15 mouse cellular contexts compared by ENCODE assay signal in genomic region chr9:119334834-119335233, GRCm38 (mm10). TPM values are rescaled to one million over a fixed set of nuclear protein-coding genes. Genes with fewer than 3 reads are reported as not detected.
A peak's percentile ranks its signal among the peaks of the same experiment; 100 is the strongest.
DNase-seq lines count a peak whose midpoint lies in the region; ATAC-seq and TF ChIP-seq lines count a peak whose summit lies in the region.
"Had no signal": no experiment of that assay in that cellular context is flagged by ENCODE, and none has a peak within 500 bp of the region (broad histone marks: within the 10 kb centered on the region; RNA-seq: fewer than 3 reads in every experiment).

No protein-coding gene starts in this region.

- H3K4me2 ChIP-seq in kidney, embryonic 14.5 days (replicated peaks; ENCODE audit: low read depth, low read length) = no peak overlapping the region
- H3K4me2 ChIP-seq in lung, postnatal 0 days (replicated peaks; ENCODE audit: low read depth, low read length) = no peak overlapping the region
- H3K4me2 ChIP-seq in intestine, embryonic 15.5 days (replicated peaks) = no peak overlapping the region
- H3K4me2 ChIP-seq: hindbrain, embryonic 14.5 days had no signal

- no peaks in the 10 kb centered on the region for H3K36me3 ChIP-seq in kidney, adult 2 months (ENCODE audit: control insufficient read depth, insufficient read depth, low read length)
- no peaks in the 10 kb centered on the region; the same call in 1 of the 2 replicates for H3K36me3 ChIP-seq in kidney, embryonic 14.5 days (ENCODE audit: control insufficient read depth, insufficient read depth, low read length)
- H3K36me3 ChIP-seq in lung, postnatal 0 days (ENCODE audit: insufficient read depth, low read length) = 0 out of 2 replicates have a peak, but pooled peaks cover 7% of the 10 kb centered on the region
- H3K36me3 ChIP-seq in intestine, embryonic 15.5 days = peaks cover 7% of the 10 kb centered on the region

- no peak for DNase-seq in kidney, adult 2 months
- no peak for DNase-seq in lung, postnatal 0 days (ENCODE audit: low spot score)
- DNase-seq in lung, postnatal 25 days (ENCODE audit: low spot score) = no peak
- DNase-seq in right cerebral cortex, postnatal 36 days (ENCODE audit: low spot score in 2 of 2) = peak; percentile 24 to 36
- no peak for DNase-seq in kidney, postnatal 25 days
- DNase-seq: adrenal gland, adult 8-10 months; midbrain, embryonic 14.5 days had no signal

- TF ChIP-seq EP300 in lung, postnatal 0 days (IDR thresholded peaks at IDR 0.05) = no peak

- TF ChIP-seq POLR2A in kidney, adult 2 months (IDR thresholded peaks at IDR 0.05; ENCODE audit: low read depth, low read length) = no peak

- TF ChIP-seq CTCF in kidney, adult 2 months (conservative IDR thresholded peaks at IDR 0.05; ENCODE audit: insufficient read depth, insufficient read length, low read depth, low read length) = no peak
- TF ChIP-seq CTCF in lung, postnatal 0 days (IDR thresholded peaks at IDR 0.05) = no peak

- ATAC-seq in kidney, embryonic 14.5 days (ENCODE audit: low FRiP score, low TSS enrichment) = no peak
- ATAC-seq in lung, postnatal 0 days = no peak
- no peak for ATAC-seq in intestine, embryonic 15.5 days
- no peak for ATAC-seq in erythroid progenitor cell, adult 5-6 weeks (replicated peaks; ENCODE audit: low FRiP score, poor library complexity, severe bottlenecking)
- ATAC-seq: Patski had no signal

- H3K27ac ChIP-seq in kidney, adult 2 months (ENCODE audit: insufficient read depth, low read depth, low read length) = peak overlapping the region; percentile 64; the same call in 1 of the 2 replicates
- H3K27ac ChIP-seq in kidney, embryonic 14.5 days (ENCODE audit: low read depth, low read length) = no peak overlapping the region
- 0 out of 2 replicates have a peak overlapping the region, but pooled peaks have one; percentile 35 for H3K27ac ChIP-seq in lung, postnatal 0 days (ENCODE audit: low read length)
- H3K27ac ChIP-seq in intestine, embryonic 15.5 days = peak overlapping the region; percentile 51; the same call in 1 of the 2 replicates
- H3K27ac ChIP-seq: hindbrain, embryonic 14.5 days had no signal

- no peak overlapping the region for H3K9ac ChIP-seq in kidney, embryonic 14.5 days (ENCODE audit: low read depth, low read length)
- no peak overlapping the region for H3K9ac ChIP-seq in lung, postnatal 0 days (replicated peaks; ENCODE audit: low read depth)
- H3K9ac ChIP-seq in intestine, embryonic 15.5 days = no peak overlapping the region
- H3K9ac ChIP-seq: hindbrain, embryonic 14.5 days had no signal

- H3K27me3 ChIP-seq in kidney, adult 2 months (replicated peaks; ENCODE audit: control insufficient read depth, insufficient read depth, low read length) = no peaks in the 10 kb centered on the region
- H3K27me3 ChIP-seq in kidney, embryonic 14.5 days (ENCODE audit: control insufficient read depth, insufficient read depth, low read length) = no peaks in the 10 kb centered on the region
- H3K27me3 ChIP-seq in lung, postnatal 0 days (replicated peaks; ENCODE audit: insufficient read depth, low read length) = no peaks in the 10 kb centered on the region
- no peaks in the 10 kb centered on the region for H3K27me3 ChIP-seq in intestine, embryonic 15.5 days (replicated peaks)
- H3K27me3 ChIP-seq: Patski had no signal

- H3K9me3 ChIP-seq in kidney, embryonic 14.5 days (ENCODE audit: control insufficient read depth, low read length) = no peaks in the 10 kb centered on the region
- no peaks in the 10 kb centered on the region for H3K9me3 ChIP-seq in lung, postnatal 0 days (ENCODE audit: low read length)
- H3K9me3 ChIP-seq in intestine, embryonic 15.5 days = no peaks in the 10 kb centered on the region

- peaks cover 7% of the 10 kb centered on the region for H3K4me1 ChIP-seq in kidney, adult 2 months (ENCODE audit: control insufficient read depth, insufficient read depth, low read length)
- H3K4me1 ChIP-seq in kidney, embryonic 14.5 days (ENCODE audit: control insufficient read depth, insufficient read depth, low read length) = peaks cover 4% of the 10 kb centered on the region; the same call in 1 of the 2 replicates
- H3K4me1 ChIP-seq in lung, postnatal 0 days (ENCODE audit: insufficient read depth, low read depth, low read length) = peaks cover 3% of the 10 kb centered on the region
- peaks cover 14% of the 10 kb centered on the region for H3K4me1 ChIP-seq in intestine, embryonic 15.5 days (replicated peaks)

- WGBS in kidney, adult 2 months = 82% methylated on average over 2 of the region's 2 CpGs
- 88% methylated on average over 2 of the region's 2 CpGs for WGBS in kidney, embryonic 14.5 days
- 82% methylated on average over 2 of the region's 2 CpGs for WGBS in lung, postnatal 0 days
- 89% methylated on average over 2 of the region's 2 CpGs for WGBS in intestine, embryonic 15.5 days

- no peak overlapping the region for H3K4me3 ChIP-seq in kidney, adult 2 months (ENCODE audit: insufficient read depth, low read depth, low read length)
- H3K4me3 ChIP-seq in kidney, embryonic 14.5 days (ENCODE audit: low read length) = no peak overlapping the region
- no peak overlapping the region for H3K4me3 ChIP-seq in lung, postnatal 0 days (ENCODE audit: low read depth, low read length)
- H3K4me3 ChIP-seq in intestine, embryonic 15.5 days (replicated peaks) = no peak overlapping the region
- H3K4me3 ChIP-seq: erythroblast, embryonic 14.5 days had no signal

RNA-seq across cellular contexts. Expression of gene Acaa1a, which starts 4.6 kb away (rescaled TPM):
- polyA plus RNA-seq in kidney, adult 2 months (2012; rRNA removed) = 229 and 272 TPM in 2 replicates
- 74.5 and 87.7 TPM in 2 replicates for polyA plus RNA-seq in kidney, embryonic 14.5 days (2014; fragmentation: Nextera tagmentation; extraction: Ambion mirVana)
- polyA plus RNA-seq in lung, postnatal 0 days (2015; fragmentation: Nextera tagmentation; extraction: Ambion mirVana) = 114 and 128 TPM in 2 replicates
- polyA plus RNA-seq in intestine, embryonic 15.5 days (2015; fragmentation: Nextera tagmentation; extraction: Ambion mirVana) = 95.2 and 108 TPM in 2 replicates
- 5.9 and 10.8 TPM in 2 replicates for total RNA-seq in erythroid progenitor cell, adult 5-6 weeks (2015; ENCODE audit: low replicate concordance)
- total RNA-seq in erythroid progenitor cell, adult 5-6 weeks (2017; ENCODE audit: low replicate concordance) = 5.2 and 5.4 TPM in 2 replicates

RNA-seq across cellular contexts. Expression of gene Myd88, which starts 6.4 kb away (rescaled TPM):
- polyA plus RNA-seq in kidney, adult 2 months (2012; rRNA removed) = 16.4 and 17.4 TPM in 2 replicates
- 17.5 and 21.3 TPM in 2 replicates for polyA plus RNA-seq in kidney, embryonic 14.5 days (2014; fragmentation: Nextera tagmentation; extraction: Ambion mirVana)
- 50.3 and 61.3 TPM in 2 replicates for polyA plus RNA-seq in lung, postnatal 0 days (2015; fragmentation: Nextera tagmentation; extraction: Ambion mirVana)
- polyA plus RNA-seq in intestine, embryonic 15.5 days (2015; fragmentation: Nextera tagmentation; extraction: Ambion mirVana) = 29.8 and 32.1 TPM in 2 replicates
- total RNA-seq in erythroid progenitor cell, adult 5-6 weeks (2015; ENCODE audit: low replicate concordance) = 22.6 and 25.9 TPM in 2 replicates
- total RNA-seq in erythroid progenitor cell, adult 5-6 weeks (2017; ENCODE audit: low replicate concordance) = 5.9 and 14.0 TPM in 2 replicates

RNA-seq across cellular contexts. Expression of gene Oxsr1, which starts 12.6 kb away (rescaled TPM):
- 16.2 and 16.3 TPM in 2 replicates for polyA plus RNA-seq in kidney, adult 2 months (2012; rRNA removed)
- polyA plus RNA-seq in kidney, embryonic 14.5 days (2014; fragmentation: Nextera tagmentation; extraction: Ambion mirVana) = 11.9 and 18.9 TPM in 2 replicates
- polyA plus RNA-seq in lung, postnatal 0 days (2015; fragmentation: Nextera tagmentation; extraction: Ambion mirVana) = 6.6 and 8.0 TPM in 2 replicates
- polyA plus RNA-seq in intestine, embryonic 15.5 days (2015; fragmentation: Nextera tagmentation; extraction: Ambion mirVana) = 12.0 and 12.1 TPM in 2 replicates
- total RNA-seq in erythroid progenitor cell, adult 5-6 weeks (2015; ENCODE audit: low replicate concordance) = 20.9 and 48.6 TPM in 2 replicates
- total RNA-seq in erythroid progenitor cell, adult 5-6 weeks (2017; ENCODE audit: low replicate concordance) = 35.0 and 37.1 TPM in 2 replicates

RNA-seq across cellular contexts. Expression of gene Xylb, which starts 22.3 kb away (rescaled TPM):
- polyA plus RNA-seq in kidney, adult 2 months (2012; rRNA removed) = 449 and 451 TPM in 2 replicates
- 7.2 and 17.9 TPM in 2 replicates for polyA plus RNA-seq in kidney, embryonic 14.5 days (2014; fragmentation: Nextera tagmentation; extraction: Ambion mirVana)
- polyA plus RNA-seq in lung, postnatal 0 days (2015; fragmentation: Nextera tagmentation; extraction: Ambion mirVana) = 2.0 and 2.2 TPM in 2 replicates
- 13.2 and 14.5 TPM in 2 replicates for polyA plus RNA-seq in intestine, embryonic 15.5 days (2015; fragmentation: Nextera tagmentation; extraction: Ambion mirVana)
- not detected in 2 replicates for total RNA-seq in erythroid progenitor cell, adult 5-6 weeks (2015; ENCODE audit: low replicate concordance)
- total RNA-seq in erythroid progenitor cell, adult 5-6 weeks (2017; ENCODE audit: low replicate concordance) = not detected in 2 replicates

RNA-seq across cellular contexts. Expression of gene Slc22a14, which starts 30.5 kb away (rescaled TPM):
- polyA plus RNA-seq in kidney, adult 2 months (2012; rRNA removed) = 1.7 and 2.1 TPM in 2 replicates
- not detected in 2 replicates for polyA plus RNA-seq in kidney, embryonic 14.5 days (2014; fragmentation: Nextera tagmentation; extraction: Ambion mirVana)
- polyA plus RNA-seq in lung, postnatal 0 days (2015; fragmentation: Nextera tagmentation; extraction: Ambion mirVana) = 0.17 TPM in 1 of 2 replicates, not detected in the other
- 0.06 TPM in 1 of 2 replicates, not detected in the other for polyA plus RNA-seq in intestine, embryonic 15.5 days (2015; fragmentation: Nextera tagmentation; extraction: Ambion mirVana)
- total RNA-seq in erythroid progenitor cell, adult 5-6 weeks (2015; ENCODE audit: low replicate concordance) = not detected in 2 replicates
- not detected in 2 replicates for total RNA-seq in erythroid progenitor cell, adult 5-6 weeks (2017; ENCODE audit: low replicate concordance)
- total RNA-seq: adrenal gland, adult 8-10 months; gastrocnemius, postnatal 14 days had no signal
- polyA plus RNA-seq: erythroblast, embryonic 14.5 days; hindbrain, embryonic 14.5 days; midbrain, embryonic 14.5 days; neural tube, embryonic 14.5 days had no signal

Comparison
In these comparisons a context has a peak if more than half of its experiments do, and no peak if none do; other contexts are left out.
1. DNase-seq: peak in right cerebral cortex, postnatal 36 days (2 of 2); none in kidney, adult 2 months (single experiment), lung, postnatal 0 days (single experiment), lung, postnatal 25 days (single experiment) and kidney, postnatal 25 days (0 of 2).